Mouse (Mus musculus): ENCODE measurements around the gene Isyna1.

DNA sequence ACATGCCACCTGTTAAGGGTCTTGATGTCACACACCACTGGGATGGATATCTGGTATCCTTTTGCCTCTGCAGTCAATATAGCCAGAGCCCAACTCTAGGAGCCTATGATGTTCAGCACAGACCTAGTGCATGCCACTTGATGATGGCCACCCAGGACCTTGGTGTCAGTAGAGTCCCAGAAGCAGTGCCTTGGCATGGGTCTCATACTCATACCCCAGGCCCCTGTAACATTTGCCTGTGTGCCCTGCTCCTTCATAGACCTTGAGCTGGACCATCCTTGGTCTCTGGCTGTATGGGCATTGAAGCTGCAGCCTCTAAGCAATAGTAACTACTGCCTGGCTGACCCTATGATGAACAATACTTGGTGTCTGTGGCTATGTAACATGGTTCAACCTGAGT, 19.9 kb upstream of the Isyna1 start:
- TF ChIP-seq ZNF384 (IDR thresholded peaks at IDR 0.05; ENCODE audit: low read depth, low read length): no peak
- no peak for TF ChIP-seq MAFK (IDR thresholded peaks at IDR 0.05; ENCODE audit: insufficient read depth, low read depth, low read length)
- TF ChIP-seq CHD2 (IDR thresholded peaks at IDR 0.05; ENCODE audit: low read depth, low read length): no peak
